Mouse (Mus musculus): Measurements from ENCODE around the gene Pcyox1.
"Not testable (repeated sequence)": the region's sequence is repeated elsewhere in the genome, so short reads cannot be mapped to it uniquely, and the experiment has no call there.

The Pcyox1 gene

DNA sequence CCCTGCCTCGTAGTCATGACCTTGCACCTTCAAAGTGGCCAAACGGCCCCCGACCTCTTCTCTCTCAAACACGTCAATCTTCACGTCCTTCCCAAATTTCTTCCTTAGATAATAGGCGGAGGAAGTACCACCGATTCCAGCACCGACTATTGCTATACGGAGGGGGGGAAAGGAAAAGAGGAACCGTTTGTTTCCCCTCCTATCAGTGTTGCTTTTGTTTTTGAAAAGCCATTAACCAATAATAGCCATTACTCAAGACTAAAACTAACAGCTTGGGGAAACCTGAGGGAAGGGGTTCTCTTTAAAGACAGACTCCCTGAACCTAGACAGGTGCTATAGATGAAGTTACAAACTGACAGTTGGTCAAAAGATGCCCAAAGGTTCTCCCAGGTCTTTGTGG, 985 bp downstream of the Pcyox1 start:
- DNase-seq: no peak

DNA sequence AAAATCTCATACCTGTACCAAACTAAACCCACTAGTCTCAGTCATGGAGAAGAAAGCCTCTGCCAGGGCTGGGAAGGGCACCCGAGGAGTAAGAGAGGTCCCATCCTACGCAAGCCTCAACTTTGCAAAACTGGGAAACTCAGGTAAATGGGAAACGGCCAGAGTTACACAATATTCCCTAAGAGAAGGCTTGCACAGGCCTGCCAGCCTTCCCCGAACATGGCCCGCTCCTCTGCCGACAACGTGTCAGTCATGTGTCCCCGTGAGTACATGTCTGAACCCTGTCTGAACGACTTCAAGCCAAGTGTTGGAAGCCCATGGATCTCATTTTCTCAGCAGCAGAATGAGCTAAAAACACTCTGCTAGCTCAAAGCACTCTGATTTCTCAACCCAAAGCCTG, 1.9 kb downstream of the Pcyox1 start:
- no peak for DNase-seq

GRCm38 (mm10) chr6:86394078-86394720, 2.8 kb downstream of the Pcyox1 start:
- no peak for DNase-seq

GRCm38 (mm10) chr6:86393187-86393586, 3.8 kb downstream of the Pcyox1 start:
- no peak for DNase-seq

GRCm38 (mm10) chr6:86391326-86391725, 5.6 kb downstream of the Pcyox1 start:
- no peak for DNase-seq

DNA sequence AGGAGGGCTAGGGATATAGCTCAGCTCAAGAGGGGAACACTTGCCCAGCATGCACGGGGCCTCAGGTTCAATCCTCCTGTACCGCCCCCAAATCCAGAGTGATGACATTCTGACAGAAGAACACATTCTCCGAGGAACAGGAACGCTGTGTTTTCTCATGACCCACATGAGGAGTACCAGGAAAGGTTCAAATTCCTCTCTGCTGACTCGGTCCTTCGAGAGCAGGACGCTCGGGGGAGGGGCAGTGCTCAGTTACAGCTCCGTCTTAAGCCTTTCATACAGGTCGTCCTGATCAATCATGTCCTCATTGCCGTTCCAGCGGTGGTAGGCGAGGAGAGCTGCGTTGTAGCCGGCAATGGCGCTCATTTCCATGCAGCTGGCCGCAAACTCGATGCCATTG, 8.5 kb downstream of the Pcyox1 start:
- DNase-seq: no peak

DNA sequence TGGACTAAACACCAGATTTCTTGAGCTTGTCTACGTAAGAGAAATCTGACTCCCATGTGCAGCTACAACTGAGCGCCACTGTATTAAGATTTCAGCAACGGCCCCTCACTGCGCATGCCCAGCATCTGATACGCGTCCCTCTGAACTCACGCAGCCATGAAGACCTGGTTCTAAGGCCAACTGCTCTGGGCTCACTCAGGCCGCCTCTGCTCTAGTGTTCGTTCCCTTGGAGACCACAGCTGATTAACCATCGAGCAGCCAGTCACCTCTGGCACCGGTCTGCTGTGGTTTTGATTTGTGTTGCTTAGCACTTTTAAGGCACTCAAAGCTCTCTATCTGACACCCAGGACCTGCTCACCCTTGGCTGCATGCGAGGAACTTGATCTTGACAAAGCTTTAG, 9.6 kb downstream of the Pcyox1 start:
- DNase-seq: no peak

DNA sequence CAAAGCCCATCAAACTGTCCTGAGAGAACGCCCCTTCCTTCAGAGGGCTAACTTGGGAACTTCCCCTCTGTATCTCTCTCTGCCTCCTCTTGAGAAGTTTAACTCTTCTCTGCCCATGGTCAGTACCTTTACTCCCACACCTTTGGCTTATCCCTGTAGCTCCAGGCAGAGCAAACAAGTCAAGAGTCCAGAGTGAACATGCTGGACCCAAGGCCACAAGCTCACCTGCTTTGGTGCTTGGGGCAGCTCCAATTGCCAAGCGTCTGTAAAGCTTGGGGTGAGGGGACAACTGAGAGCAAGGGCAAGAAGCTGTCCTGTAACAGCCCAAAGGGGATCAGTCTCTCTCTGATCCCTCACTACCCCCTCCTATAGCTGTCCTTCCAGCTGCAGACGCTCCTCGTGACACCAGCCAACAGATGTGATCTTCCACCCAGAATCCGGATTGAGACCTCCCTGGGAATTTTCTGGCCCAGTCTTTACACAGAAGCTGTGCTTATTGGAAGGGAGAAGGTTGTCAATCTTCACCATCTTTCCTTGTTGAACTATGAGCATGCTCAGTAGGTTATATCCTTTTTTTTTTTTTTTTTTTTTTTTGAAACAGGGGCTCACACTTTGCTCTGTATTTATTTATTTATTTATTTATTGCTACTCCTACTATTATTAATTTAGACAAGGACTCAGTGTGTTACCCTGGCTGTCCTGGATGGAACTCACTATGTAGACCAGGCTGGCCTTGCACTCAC, 11.4 kb downstream of the Pcyox1 start:
- DNase-seq: no peak

GRCm38 (mm10) chr6:86384692-86385091, 12.3 kb downstream of the Pcyox1 start:
- no peak for DNase-seq

GRCm38 (mm10) chr6:86383370-86383769, 13.6 kb downstream of the Pcyox1 start:
- DNase-seq: no peak

DNA sequence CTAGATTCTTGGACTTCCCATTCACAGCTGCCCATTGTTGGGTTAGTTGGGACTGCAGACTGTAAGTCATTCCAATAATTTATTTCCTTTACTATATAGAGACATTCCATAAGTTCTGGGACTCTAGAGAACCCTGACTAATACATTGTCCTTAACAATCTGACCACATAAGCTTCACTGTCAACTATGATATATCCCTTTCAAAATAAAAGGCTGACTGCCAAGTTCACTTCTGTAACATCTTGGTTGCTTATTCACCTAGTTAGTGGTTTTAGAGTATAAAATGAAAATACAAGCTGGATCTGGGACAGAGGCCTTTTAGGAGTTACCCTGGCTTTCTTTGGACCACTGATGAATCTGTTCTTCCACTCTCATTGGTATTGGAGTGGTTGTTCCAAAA, 14.4 kb downstream of the Pcyox1 start:
- no peak for DNase-seq

DNA sequence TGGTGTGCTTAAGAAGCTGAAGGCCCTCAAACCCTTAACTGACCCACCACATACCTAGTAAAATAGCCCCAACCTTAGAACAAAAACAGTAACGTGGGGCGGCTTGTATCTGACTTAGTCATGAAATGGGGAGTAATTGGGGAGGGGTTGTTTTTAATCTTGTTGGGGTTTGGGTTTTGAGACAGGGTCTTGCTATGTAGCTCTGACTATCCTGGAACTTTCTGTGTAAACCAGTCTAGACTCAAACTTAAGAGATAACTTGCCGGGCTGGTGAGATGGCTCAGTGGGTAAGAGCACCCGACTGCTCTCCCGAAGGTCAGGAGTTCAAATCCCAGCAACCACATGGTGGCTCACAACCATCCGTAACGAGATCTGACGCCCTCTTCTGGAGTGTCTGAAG, 16.8 kb downstream of the Pcyox1 start:
- DNase-seq: not testable (repeated sequence)

DNA sequence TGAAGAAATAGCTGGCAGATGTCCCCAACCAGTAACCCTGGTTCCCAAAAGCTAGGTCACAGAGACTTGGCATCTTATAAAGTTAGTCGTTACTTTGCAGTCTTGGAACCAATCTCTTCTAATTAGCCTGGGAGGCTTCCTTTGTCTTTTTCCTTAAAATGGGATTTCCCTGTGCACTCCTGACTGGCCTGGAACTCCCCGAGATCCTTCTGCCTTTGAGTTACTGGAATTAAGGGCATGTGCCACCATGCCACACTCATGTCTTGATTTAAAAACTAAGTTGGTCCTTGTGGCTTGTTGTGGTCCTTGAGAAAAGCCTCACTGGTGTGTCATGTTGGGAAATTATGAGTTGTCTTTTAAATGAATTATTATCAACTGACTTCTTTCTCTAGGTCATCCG, 18.6 kb downstream of the Pcyox1 start:
- no peak for DNase-seq

- no peak for DNase-seq
Measured at GRCm38 (mm10) chr6:86373556-86373955, 23.4 kb downstream of the Pcyox1 start.

DNA sequence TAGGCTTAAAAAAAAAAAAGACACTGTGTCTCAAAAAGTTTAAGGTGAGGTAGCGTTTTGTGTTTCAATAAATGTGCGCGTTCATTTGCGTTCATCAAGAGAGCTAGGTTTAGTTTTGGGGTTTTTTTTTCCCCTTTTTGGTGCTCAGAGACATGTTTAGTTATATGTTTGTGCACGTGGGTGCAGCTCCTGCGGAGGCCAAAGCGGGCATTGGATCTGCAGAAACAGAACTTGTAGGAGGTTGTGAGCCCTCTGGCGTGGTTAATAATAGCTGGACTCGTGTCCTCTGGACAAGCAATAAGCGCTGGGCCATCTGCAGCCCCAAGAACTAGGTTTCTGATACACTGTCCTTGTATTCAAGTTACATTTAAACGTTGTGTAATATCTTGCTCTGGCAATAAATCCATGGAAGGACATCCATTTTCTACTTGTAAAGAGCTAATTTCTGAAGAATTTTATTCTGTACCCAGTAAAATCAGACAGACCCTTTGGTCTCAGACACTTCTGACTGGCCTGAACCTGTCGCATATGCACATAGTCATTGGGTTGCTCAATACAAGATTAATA, 24.9 kb downstream of the Pcyox1 start:
- DNase-seq: no peak

- peak; percentile 96 for DNase-seq
Measured at GRCm38 (mm10) chr6:86371340-86371911, 25.5 kb downstream of the Pcyox1 start.

GRCm38 (mm10) chr6:86370764-86371339, 26.1 kb downstream of the Pcyox1 start, which contains the start of gene Snrpg:
Snrpg (plus strand) TSS chr6:86371304.
- DNase-seq: no peak

- no peak for DNase-seq
Measured at GRCm38 (mm10) chr6:86370093-86370713, 26.8 kb downstream of the Pcyox1 start.

- no peak for DNase-seq
Measured at GRCm38 (mm10) chr6:86368479-86368878, 28.5 kb downstream of the Pcyox1 start.

- DNase-seq: no peak
Measured at GRCm38 (mm10) chr6:86366853-86367249, 30.1 kb downstream of the Pcyox1 start.

GRCm38 (mm10) chr6:86366125-86366852, 30.7 kb downstream of the Pcyox1 start:
- DNase-seq: peak; percentile 47

- DNase-seq: peak; percentile 94
Measured at GRCm38 (mm10) chr6:86365371-86366124, 31.4 kb downstream of the Pcyox1 start, which contains the start of gene Fam136a. Fam136a (plus strand) TSS chr6:86365646.

All from layer of hippocampus, adult 9-11 months (tissue).